Mouse (Mus musculus): ENCODE data around the gene Car5a. TPM values are rescaled to one million over a fixed set of nuclear protein-coding genes. Genes with fewer than 3 reads are reported as not detected.

Car5a gene
- polyA plus RNA-seq, 1 experiment from 2014 or later = not detected

Small RNA genes lying within 50 kb of the gene (microRNA-seq; reads per million reads assigned to microRNA genes)
- gene Mir7237 = 0.34 reads per million

Other genes starting within 250 kb of the Car5a start
- 4.4 and 4.6 TPM in 2 replicates for gene Jph3, start 215.3 kb downstream of the Car5a start, polyA plus RNA-seq (2014; fragmentation: Nextera tagmentation; extraction: Ambion mirVana)
- 43.7 and 45.3 TPM in 2 replicates for gene Klhdc4, start 115.3 kb downstream of the Car5a start, polyA plus RNA-seq (2014; fragmentation: Nextera tagmentation; extraction: Ambion mirVana)
- 19.8 and 26.4 TPM in 2 replicates for gene Slc7a5, start 37.2 kb downstream of the Car5a start, polyA plus RNA-seq (2014; fragmentation: Nextera tagmentation; extraction: Ambion mirVana)
- gene Banp, start 4.8 kb upstream of the Car5a start, polyA plus RNA-seq (2014; fragmentation: Nextera tagmentation; extraction: Ambion mirVana) = 36.6 and 41.1 TPM in 2 replicates